Mouse (Mus musculus) lung, postnatal 0 days (tissue): ENCODE measurements around the gene Gm20388. TPM values are rescaled to one million over a fixed set of nuclear protein-coding genes. Genes with fewer than 3 reads are reported as not detected.
A peak's percentile ranks its signal among the peaks of the same experiment; 100 is the strongest.

ENCODE experiments used
- ATAC-seq: fragments of 200-750 bp; cut with Nextera tagmentation; 2 replicates; pipeline ENCODE4 v1.8.0; 2017; ENCODE audit warnings: moderate library complexity
- DNase-seq: peaks from one replicate; pipeline ENCODE4 v3.0.0-alpha.2; 2016; ENCODE audit warnings: low spot score
- H3K27ac ChIP-seq: fragments of 300-500 bp; sonication (generic); 2 replicates; pipeline ENCODE4 v1.5.1; 2014; ENCODE audit warnings: antibody characterized with exemption, mild to moderate bottlenecking, low read length, mixed read lengths
- H3K27me3 ChIP-seq: fragments of 300-500 bp; sonication (generic); replicated peaks from 2 replicates; pipeline ENCODE4 v1.6.1; 2014; ENCODE audit warnings: low read length, mixed read lengths; ENCODE audit not compliant: insufficient read depth
- H3K36me3 ChIP-seq: fragments of 300-500 bp; sonication (generic); 2 replicates; pipeline ENCODE4 v1.6.1; 2014; ENCODE audit warnings: low read length, mixed read lengths; ENCODE audit not compliant: insufficient read depth
- H3K4me1 ChIP-seq: fragments of 300-500 bp; sonication (generic); 2 replicates; pipeline ENCODE4 v1.6.1; 2014; ENCODE audit warnings: antibody characterized with exemption, low read depth, low read length, mixed read lengths; ENCODE audit not compliant: insufficient read depth
- H3K4me2 ChIP-seq: fragments of 300-500 bp; sonication (generic); replicated peaks from 2 replicates; pipeline ENCODE4 v1.6.1; 2014; ENCODE audit warnings: low read depth, mild to moderate bottlenecking, low read length, moderate library complexity, mixed read lengths
- H3K4me3 ChIP-seq: fragments of 300-500 bp; sonication (generic); 2 replicates; pipeline ENCODE4 v1.5.1; 2014; ENCODE audit warnings: low read depth, low read length
- H3K9ac ChIP-seq: fragments of 300-500 bp; sonication (generic); replicated peaks from 2 replicates; pipeline ENCODE4 v1.6.1; 2014; ENCODE audit warnings: low read depth, mild to moderate bottlenecking
- H3K9me3 ChIP-seq: fragments of 300-500 bp; sonication (generic); 2 replicates; pipeline ENCODE4 v1.6.1; 2016; ENCODE audit warnings: low read length, mixed read lengths
- CTCF ChIP-seq: IDR thresholded peaks from 2 replicates; pipeline ENCODE4 v1.5.1; 2016; ENCODE audit warnings: antibody characterized with exemption, mild to moderate bottlenecking
- EP300 ChIP-seq: IDR thresholded peaks from 2 replicates; pipeline ENCODE4 v1.6.1; 2016; ENCODE audit warnings: antibody characterized with exemption, mild to moderate bottlenecking, control low read depth
- WGBS: fragments of 180-500 bp; shearing (Covaris S2); extraction: QIAGEN DNeasy Blood & Tissue Kit; methylation state at CpG from one replicate; pipeline ENCODE4 v1.1.7; 2014; 5-methylcytosine and 5-hydroxymethylcytosine counted together
- polyA plus RNA-seq: library from polyadenylated mRNA; unstranded; fragments of >200 nt; fragmentation: Nextera tagmentation; extraction: Ambion mirVana; gene quantifications from 2 replicates; pipeline ENCODE4 v1.2.1, GENCODE M21; 2015

Gene Gm20388
- polyA plus RNA-seq, 1 experiment from 2014 or later: not detected

DNA sequence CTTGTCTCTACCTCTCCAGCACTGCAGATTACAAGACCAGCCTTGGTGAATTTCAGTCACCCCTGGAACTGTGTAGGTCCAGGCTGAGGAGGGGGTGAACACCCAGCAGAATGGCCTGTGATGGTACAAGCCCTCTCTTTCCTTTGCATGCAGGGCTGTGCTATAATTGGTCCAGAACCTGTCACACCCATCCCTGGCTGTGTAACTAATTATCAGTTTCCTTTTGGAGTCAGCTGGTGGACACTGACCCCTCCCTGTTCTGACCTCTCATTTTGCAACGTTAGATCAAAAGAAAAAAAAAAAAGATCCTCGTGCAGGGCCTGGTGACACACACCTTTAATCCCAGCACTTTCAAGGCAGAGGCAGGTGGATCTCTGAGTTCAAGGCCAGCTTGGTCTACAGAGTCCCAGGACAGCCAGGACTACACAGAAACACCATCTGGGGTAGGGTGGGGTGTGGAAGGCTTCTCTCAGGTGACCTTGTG lies 2032.5 kb downstream of the Gm20388 start:
- ATAC-seq: no peak
- Histone ChIP-seq H3K9ac (no peak overlapping the region), H3K27me3 (no peaks in the 10 kb centered on the region), H3K4me1 (no peaks in the 10 kb centered on the region), H3K36me3 (no peaks in the 10 kb centered on the region), H3K27ac (no peak overlapping the region), H3K9me3 (no peaks in the 10 kb centered on the region), H3K4me3 (no peak overlapping the region), H3K4me2 (no peak overlapping the region)
- TF ChIP-seq CTCF (no peak), EP300 (no peak)
- WGBS: 29% methylated on average over 2 of the region's 2 CpGs
- DNase-seq: peak; percentile 4

DNA sequence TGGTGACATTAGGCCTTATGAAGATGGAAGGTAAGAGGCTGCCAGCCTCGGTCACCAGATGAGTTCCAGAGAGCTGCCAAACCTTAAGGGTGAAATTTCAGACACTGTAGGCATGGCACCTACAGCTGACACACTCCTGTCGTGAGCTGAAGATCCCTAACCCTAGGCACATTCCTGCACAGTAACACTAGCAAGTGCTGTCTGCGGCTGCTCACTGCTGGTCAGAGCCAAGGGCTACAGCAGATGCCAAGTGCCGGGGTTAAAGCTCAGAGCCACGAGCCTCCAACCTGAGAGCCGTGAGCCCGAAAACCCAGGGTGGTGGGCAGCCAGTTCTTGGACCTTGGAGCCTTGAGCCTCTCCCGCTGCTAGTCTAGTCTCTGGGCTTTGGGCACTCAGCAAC lies 2033.1 kb downstream of the Gm20388 start:
- WGBS: 70% methylated on average over 8 of the region's 8 CpGs
- DNase-seq: no peak

DNA sequence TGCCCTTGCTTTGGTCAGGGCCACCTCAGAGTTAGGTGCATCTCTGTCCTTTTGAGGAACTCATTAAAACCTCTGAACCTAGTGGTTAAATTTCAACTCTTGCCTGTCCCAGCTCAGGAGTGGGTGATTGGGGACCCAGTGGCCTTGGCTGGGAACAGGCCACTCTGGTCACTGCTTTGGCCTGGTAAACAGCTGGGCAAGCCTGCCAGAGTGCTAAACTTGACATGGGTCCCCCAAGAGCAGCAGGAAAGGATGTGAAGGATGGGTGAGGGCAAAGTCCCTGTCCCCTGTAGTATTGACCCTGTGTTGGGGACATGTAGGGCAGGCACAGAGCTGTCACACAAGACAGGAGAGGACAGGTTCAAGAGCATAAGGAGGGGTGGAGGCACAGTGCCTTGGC lies 2034.2 kb downstream of the Gm20388 start, which contains the start of gene Car5a:
Gene Car5a, minus strand, starts transcription at position 74 of the 400 bp plus-strand sequence.
- H3K4me2 ChIP-seq: no peak within 1 kb of the TSS
- ATAC-seq (no peak), DNase-seq (no peak)
- H3K27me3 ChIP-seq: no peaks in the 10 kb centered on the region
- H3K27ac ChIP-seq: no peak within 1 kb of the TSS
- no peak within 1 kb of the TSS for H3K4me3 ChIP-seq
- no peak within 1 kb of the TSS for H3K9ac ChIP-seq
- TF ChIP-seq CTCF (no peak), EP300 (no peak)
- H3K4me1 ChIP-seq: 0 out of 2 replicates have a peak, but pooled peaks cover 4% of the 10 kb centered on the region
- no peaks in the 10 kb centered on the region for H3K9me3 ChIP-seq
- H3K36me3 ChIP-seq: no peaks in the 10 kb centered on the region

More for the DNA sequence above, 2033.1 kb downstream of the Gm20388 start:
- Histone ChIP-seq H3K9me3 (no peaks in the 10 kb centered on the region), H3K27ac (no peak overlapping the region), H3K36me3 (no peaks in the 10 kb centered on the region), H3K4me3 (no peak overlapping the region), H3K4me2 (no peak overlapping the region), H3K9ac (no peak overlapping the region), H3K4me1 (0 out of 2 replicates have a peak, but pooled peaks cover 4% of the 10 kb centered on the region), H3K27me3 (no peaks in the 10 kb centered on the region)
- ATAC-seq: no peak
- no peak for TF ChIP-seq CTCF
- TF ChIP-seq EP300: no peak

DNA sequence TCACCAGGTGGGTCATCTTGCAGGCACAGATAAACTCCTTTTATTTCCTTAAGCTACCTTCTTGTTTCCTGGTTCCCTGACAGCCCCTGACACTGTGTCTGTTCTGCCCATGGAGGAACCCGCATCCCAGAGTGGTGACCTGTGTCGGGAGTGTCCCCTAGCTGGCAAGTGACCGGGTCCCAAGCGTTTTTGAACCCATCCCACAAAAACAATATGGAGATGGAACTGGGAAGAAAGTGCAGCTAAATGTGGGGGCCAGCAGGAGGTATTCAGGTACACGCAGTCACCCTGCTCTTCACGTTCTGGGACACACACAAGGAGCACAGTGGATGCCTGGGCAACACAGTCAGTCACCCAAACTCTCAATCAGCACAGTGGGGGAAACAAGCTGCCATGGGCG lies 2035.7 kb downstream of the Gm20388 start:
- 80% methylated on average over 7 of the region's 7 CpGs for WGBS
- ATAC-seq (no peak), DNase-seq (no peak)
- H3K4me3 ChIP-seq: no peak overlapping the region
- H3K36me3 ChIP-seq: no peaks in the 10 kb centered on the region
- no peak overlapping the region for H3K4me2 ChIP-seq
- TF ChIP-seq CTCF (no peak), EP300 (no peak)
- H3K9ac ChIP-seq: no peak overlapping the region
- H3K9me3 ChIP-seq: no peaks in the 10 kb centered on the region
- no peak overlapping the region for H3K27ac ChIP-seq
- H3K4me1 ChIP-seq: 0 out of 2 replicates have a peak, but pooled peaks cover 4% of the 10 kb centered on the region
- no peaks in the 10 kb centered on the region for H3K27me3 ChIP-seq

DNA sequence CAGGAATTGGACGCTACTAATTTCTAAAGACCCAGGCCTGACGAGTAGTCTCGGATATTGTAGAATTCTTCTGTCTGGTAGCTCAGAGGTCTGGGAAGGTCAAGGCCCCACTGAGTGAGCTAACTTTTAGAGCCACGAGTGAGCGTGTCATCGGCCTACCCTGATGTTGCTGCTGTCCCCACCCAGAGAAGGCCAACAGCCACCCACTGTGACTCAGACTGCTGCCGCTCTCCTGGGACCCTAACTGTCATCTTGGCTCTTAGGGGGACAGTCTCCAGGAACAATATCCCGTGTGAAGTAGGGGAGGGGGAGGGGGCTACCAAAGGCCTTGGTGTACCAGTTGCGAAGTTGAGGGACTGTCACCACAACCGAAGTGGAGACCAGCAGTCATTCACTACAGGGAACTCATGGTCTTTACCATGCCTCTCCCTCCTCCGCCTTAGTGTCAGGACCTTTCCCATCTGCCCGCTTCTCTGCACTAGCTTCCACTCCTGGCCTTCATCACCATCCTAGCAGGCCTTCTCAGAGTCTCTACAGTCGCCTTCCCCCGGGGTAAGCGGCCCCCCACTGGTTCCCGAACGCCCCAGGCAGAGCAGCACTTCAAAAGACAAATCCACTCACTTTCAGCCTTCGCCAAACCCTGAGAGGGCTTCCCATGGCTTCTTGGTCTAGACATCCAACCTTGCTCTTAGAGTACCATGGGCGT lies 2036.6 kb downstream of the Gm20388 start:
- no peak overlapping the region for H3K9ac ChIP-seq
- H3K27me3 ChIP-seq: no peaks in the 10 kb centered on the region
- 36% methylated on average over 18 of the region's 19 CpGs for WGBS
- ATAC-seq (no peak), DNase-seq (peak; percentile 36)
- TF ChIP-seq CTCF (no peak), EP300 (no peak)
- peaks cover 9% of the 10 kb centered on the region; the same call in 1 of the 2 replicates for H3K4me1 ChIP-seq
- peak overlapping the region; percentile 64 for H3K4me2 ChIP-seq
- no peaks in the 10 kb centered on the region for H3K36me3 ChIP-seq
- peak overlapping the region; percentile 27 for H3K4me3 ChIP-seq
- no peaks in the 10 kb centered on the region for H3K9me3 ChIP-seq
- H3K27ac ChIP-seq: peak overlapping the region; percentile 63

DNA sequence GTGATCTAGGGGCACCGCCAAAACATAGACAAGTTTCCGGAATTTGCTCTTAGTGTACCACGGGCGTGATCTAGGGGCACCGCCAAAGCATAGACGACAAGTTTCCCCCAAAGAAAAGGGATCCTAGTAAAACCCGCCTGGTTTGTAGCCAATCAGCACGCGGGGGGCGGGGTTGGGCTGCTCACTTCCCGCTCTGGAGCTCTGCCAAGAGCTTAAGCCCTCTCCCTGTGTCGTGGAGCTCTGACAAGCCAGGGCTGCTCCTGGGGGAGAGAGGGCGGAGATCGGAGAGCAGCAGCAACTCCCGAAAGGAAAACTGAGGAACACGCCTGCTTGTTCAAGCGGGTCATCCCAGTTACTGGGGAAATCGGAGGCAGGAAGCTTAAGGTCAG lies 2037.1 kb downstream of the Gm20388 start:
- Histone ChIP-seq H3K27ac (peak overlapping the region; percentile 63), H3K9ac (no peak overlapping the region), H3K27me3 (no peaks in the 10 kb centered on the region), H3K4me1 (peaks cover 14% of the 10 kb centered on the region; the same call in 1 of the 2 replicates), H3K9me3 (no peaks in the 10 kb centered on the region), H3K4me3 (peak overlapping the region; percentile 27), H3K36me3 (no peaks in the 10 kb centered on the region), H3K4me2 (peak overlapping the region; percentile 64)
- peak; percentile 8 for TF ChIP-seq EP300
- TF ChIP-seq CTCF: no peak
- WGBS: under 1% methylated on average over 17 of the region's 18 CpGs
- DNase-seq (peak; percentile 97), ATAC-seq (peak; percentile 21)
